Mouse (Mus musculus) cerebellum, adult 11-12 months (tissue): Measurements from ENCODE around the gene Usb1.
A peak's percentile ranks its signal among the peaks of the same experiment; 100 is the strongest.

Experiments
- DNase-seq: peaks from one replicate; pipeline ENCODE4 v3.0.0; 2022

Usb1 gene

GRCm38 (mm10) chr8:95331720-95332436 lies at the start of gene Usb1, which contains the start of gene Zfp319:
Usb1 (plus strand) TSS chr8:95332284.
Zfp319 (minus strand) TSS chr8:95331950.
- peak; percentile 92 for DNase-seq

GRCm38 (mm10) chr8:95289066-95289650 lies 42.9 kb upstream of the Usb1 start:
- no peak for DNase-seq

GRCm38 (mm10) chr8:95293172-95293571 lies 38.9 kb upstream of the Usb1 start:
- peak; percentile 20 for DNase-seq

GRCm38 (mm10) chr8:95293891-95294290 lies 38.2 kb upstream of the Usb1 start:
- DNase-seq: no peak

- no peak for DNase-seq
Observed at GRCm38 (mm10) chr8:95302410-95302809, 29.7 kb upstream of the Usb1 start.

DNA sequence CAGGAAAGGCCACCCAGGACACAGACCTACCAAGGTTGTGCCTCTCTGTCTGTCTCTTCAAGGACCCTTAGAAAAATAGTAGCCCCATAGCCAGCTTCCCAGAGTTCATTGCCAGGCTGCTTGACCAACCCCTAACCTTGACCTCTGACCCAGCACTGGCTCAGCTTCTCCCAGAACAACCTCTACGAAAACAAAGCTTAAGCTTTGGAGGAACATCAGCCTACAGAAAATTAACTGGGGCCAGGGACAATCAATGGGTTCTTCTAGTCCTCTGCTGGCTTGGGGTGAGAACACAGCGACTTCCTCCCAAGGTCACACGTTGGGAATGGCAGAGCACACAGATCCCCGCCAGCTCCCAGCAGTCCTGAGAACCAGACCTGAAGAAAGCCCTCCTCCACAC lies 26.6 kb upstream of the Usb1 start:
- DNase-seq: no peak

DNA sequence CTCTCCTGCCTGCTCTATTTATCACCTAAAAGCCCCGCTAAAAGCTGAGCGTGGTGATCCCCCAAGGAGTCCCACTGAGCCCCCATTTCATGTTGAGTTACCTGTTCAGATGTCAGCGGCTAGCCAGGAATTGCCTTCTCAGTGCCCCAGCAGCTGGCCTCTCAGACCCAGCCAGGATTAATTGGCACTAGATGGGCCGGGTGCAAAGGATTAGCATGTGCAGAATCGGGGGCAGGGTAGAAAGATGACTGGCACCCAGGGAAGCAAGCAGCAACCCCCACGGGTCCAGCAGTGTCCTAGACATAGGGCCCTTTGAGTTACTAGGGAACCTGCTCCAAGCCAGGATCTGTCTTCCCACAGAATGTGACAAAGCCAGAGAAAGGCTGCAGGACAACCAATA lies 25.7 kb upstream of the Usb1 start, which contains the start of gene Cngb1:
Gene Cngb1, minus strand, starts transcription at position 155 of the 400 bp plus-strand sequence.
- DNase-seq: no peak

DNA sequence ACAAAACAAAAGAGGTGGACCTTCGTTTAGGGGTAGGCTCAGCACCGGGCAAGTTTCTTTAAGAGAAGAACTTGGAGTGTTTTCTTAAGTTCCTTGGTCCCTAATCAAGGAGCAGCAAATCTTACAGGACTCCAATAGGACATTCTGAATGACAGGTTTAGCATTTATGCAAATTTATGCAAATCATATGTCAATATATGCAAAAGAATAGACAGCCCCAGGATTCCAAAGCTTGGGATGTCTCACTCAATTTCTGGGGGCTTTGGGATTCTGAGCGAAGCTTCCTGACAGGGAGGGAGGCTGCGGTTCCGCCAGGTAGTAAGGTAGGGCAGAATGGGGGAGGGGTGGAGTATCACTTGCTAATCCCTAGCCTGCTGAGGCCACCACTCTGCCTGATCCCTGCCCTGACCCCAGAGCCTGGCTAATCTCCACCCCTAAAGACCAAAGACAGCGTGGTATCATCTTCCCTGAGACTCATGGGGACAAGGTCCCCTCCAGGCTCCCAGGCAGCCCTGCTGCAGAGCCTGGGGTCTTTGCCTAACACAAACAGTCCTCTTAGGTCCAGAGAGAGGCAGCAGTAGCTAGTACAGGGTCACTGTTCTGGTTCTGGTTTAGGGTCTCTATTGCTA lies 21.6 kb upstream of the Usb1 start, which contains the start of gene Tepp:
Gene Tepp, plus strand, starts transcription at position 225 of the 629 bp plus-strand sequence.
- DNase-seq: no peak

- DNase-seq: no peak
Observed at GRCm38 (mm10) chr8:95312836-95313235, 19.2 kb upstream of the Usb1 start.

GRCm38 (mm10) chr8:95313857-95314256 lies 18.2 kb upstream of the Usb1 start:
- no peak for DNase-seq

GRCm38 (mm10) chr8:95314707-95315106 lies 17.4 kb upstream of the Usb1 start:
- DNase-seq: no peak

DNA sequence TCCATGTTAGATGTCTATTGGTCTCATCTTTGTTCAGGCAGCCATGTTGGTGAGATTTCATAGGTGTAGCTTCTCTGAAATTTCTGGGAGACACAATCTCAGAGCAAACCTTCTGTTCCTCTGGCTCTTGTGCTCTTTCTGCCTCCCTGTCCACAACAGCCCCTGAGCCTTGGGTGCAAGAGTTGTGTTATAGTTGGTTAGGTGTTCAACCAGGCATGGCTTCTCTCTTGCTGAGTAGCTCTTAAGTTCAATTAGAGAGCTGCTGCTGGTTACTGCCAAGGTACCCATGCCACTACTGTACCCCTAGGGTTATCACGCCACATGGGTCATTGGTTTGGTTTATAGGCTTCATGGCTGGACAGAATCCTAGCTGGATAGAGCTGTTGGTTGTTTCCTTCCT lies 16.7 kb upstream of the Usb1 start:
- DNase-seq: no peak

DNA sequence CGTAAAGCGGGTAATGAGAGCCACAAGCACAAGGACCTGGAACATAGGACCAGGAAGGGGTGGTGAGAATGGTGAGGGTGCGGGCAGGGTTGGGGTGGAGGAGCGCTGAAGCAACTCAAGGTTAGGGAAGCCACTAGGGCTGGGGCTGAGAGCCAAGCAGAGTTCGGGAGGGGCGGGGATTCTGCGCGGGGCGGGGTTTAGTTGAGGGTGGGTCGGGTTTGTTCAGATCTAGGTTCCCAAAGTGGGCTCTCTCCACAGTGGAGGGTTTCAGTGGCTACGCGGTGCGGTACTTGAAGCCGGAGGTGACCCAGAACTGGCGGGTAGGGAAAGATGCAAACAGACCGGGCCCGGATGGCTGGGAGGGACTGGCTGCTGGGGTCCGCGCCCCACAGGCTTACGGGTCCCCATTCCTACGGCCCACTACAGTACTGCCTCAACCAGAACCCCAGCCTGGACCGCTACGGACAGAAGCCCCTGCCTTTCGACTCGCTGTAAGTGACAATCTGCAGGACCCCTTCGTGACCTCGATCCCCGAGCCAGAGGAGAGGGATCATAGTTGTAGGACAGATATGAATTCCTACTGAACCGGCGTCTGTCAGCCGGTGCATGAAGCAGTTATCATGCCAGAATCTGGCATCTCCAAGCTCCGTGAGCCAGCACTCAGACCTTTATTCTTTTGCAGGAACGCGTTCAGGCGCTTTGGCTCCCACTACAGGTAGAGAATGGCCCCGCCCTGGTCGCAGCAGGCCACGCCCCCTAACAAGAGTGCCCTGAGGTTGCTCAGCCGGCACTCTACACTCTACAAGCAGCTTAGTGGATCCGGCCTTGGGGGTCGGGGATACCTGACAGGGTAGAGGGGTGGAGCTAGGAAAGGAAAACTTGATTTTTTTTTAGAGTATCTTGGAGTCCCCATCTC lies 11.6 kb upstream of the Usb1 start:
- DNase-seq: peak; percentile 42

DNA sequence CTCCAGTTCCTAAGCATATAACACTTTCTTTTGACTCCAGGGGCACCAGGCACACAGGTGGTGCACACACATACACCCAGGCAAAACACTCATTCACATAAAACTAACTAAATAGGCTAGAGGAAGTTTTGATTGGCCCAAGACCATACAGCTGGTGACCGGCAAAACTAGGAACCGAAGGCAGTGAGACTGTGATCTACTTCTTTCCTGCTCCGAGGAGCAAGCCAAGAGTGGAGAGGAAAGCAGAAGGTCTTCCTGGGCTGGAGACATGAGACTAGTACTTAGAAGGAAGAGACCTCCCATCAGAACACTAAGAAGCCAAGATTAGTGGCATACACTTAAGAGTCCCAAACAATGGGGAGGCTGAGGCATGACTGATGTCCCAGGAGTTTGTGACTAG lies 8.9 kb upstream of the Usb1 start:
- DNase-seq: no peak

DNA sequence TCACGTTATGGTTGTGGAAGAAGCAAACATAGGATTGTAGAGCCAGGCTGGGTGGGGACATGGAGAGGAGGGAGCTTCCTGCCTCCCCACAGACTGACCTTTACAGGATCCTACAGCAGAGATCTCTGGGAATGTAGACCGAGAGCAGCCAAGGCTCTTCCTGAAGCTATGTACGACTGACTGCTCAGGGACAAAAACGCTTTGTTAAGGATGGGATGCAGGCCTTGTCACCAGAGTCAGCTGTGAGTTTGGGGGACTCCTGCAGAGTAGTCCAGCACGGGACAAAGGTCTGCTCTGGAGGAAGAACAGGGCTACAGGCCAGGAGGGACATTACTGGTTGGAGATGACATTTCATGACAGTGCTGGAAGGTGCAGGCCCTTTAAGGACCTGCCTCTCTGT lies 7.4 kb upstream of the Usb1 start:
- no peak for DNase-seq

GRCm38 (mm10) chr8:95326822-95327221 lies 5.3 kb upstream of the Usb1 start:
- no peak for DNase-seq

DNA sequence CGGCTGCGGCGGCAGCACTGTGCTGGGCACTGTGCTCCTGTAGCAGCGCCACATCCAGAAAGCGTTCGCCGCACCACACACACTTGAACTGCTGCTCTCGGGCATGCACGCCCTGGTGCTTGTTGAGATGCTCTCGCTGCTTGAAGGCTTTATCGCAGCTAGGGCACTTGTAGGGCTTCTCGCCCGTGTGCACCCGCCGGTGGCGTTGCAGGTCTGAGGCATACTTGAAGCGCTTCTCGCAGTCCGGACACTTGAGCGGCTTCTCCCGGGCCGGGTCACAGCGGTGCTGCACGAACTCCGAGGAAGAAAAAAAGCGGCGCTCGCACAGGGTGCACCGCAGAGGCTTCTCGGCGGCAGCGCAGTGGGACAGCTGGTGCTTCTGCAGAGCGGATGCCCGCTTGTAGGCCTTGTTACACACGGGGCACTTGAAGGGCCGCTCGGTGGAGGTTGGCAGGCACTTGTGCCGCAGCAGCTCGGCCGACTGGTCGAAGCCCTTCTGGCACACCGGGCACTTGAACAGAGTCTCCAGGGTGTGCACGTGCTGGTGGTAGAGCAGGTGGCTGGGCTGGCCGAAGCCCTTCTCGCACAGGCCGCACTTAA lies 4.1 kb upstream of the Usb1 start:
- DNase-seq: no peak

DNA sequence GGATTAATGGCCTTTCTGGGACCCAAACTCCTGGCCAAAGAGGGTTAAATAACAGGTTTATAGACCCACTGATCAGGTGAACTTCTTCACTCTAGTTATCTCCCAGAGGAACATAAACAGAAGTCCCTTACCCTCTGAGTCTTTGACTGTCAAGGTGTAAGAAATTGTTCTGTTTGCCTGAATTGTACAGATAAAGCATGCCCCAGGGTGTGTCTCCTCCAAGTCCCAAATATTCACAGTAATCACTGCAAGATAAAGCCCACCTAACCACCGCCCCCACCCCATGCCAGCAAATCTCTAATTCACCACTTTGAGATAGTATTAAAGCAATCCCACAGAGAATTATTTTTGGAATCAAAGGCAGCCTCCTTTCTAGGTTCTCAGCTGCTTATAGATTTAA lies 1.7 kb upstream of the Usb1 start:
- no peak for DNase-seq

DNA sequence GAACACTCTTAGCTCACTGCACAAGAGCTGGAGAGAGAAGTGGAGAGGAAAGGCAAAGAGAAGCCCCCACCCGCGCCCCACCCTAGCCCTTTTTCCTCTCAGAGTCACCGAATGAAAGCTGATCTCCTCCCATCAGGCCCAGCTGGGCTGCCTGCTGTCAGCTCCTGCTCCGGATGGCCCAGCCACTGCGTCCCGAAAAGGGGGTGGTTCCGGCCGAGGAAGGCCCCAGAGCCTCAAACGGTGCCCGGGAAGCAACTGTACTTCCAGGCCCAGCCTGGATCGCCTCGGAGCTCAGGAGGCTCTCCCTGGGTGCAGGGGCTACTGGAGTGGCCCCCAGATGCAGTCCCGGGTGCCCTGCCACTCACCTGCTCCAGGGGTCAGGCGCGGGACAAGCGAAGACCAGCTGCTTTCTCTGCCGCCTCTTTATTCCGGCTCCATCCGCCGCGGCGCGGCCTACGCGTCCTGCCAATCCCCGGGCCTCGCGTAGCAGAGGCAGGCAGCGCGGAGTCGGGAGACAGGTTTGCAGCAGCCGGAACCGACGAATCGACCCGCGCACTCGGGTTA lies 846 bp upstream of the Usb1 start:
- no peak for DNase-seq

- no peak for DNase-seq
Observed at GRCm38 (mm10) chr8:95332437-95333199, 534 bp downstream of the Usb1 start.

GRCm38 (mm10) chr8:95335706-95336105 lies 3.6 kb downstream of the Usb1 start:
- no peak for DNase-seq
